In genomic region chr11:18266161-18266560, GRCm38 (mm10) we compare ENCODE assay signal across 13 mouse cellular contexts.
"Had no signal": no experiment of that assay in that cellular context is flagged by ENCODE, and none has a peak within 500 bp of the region (broad histone marks: within the 10 kb centered on the region; RNA-seq: fewer than 3 reads in every experiment).

No protein-coding gene starts in this region.

- H3K27me3 ChIP-seq: liver, embryonic 13.5 days had no signal

- H3K4me2 ChIP-seq: liver, embryonic 13.5 days; midbrain, embryonic 11.5 days had no signal

- H3K9ac ChIP-seq: liver, embryonic 13.5 days had no signal

- H3K36me3 ChIP-seq: liver, embryonic 13.5 days had no signal

- H3K27ac ChIP-seq: layer of hippocampus, adult 2 months; liver, embryonic 13.5 days; stomach, postnatal 0 days had no signal

- H3K4me1 ChIP-seq: liver, embryonic 13.5 days had no signal

- DNase-seq: kidney, adult 18-20 months; kidney, adult 9 months; kidney, postnatal 14 days; layer of hippocampus, adult 9-11 months; liver, embryonic 13.5 days; lung, adult 2 months; lung, postnatal 14 days; lung, postnatal 4 days; midbrain, embryonic 14.5 days; thymus, postnatal 4 days had no signal

- H3K4me3 ChIP-seq: layer of hippocampus, adult 2 months; liver, embryonic 13.5 days had no signal

- H3K9me3 ChIP-seq: liver, embryonic 13.5 days had no signal
